Mouse (Mus musculus): ENCODE data around the gene Ank. TPM values are rescaled to one million over a fixed set of nuclear protein-coding genes. Genes with fewer than 3 reads are reported as not detected.
A peak's percentile ranks its signal among the peaks of the same experiment; 100 is the strongest.

Gene Ank
- total RNA-seq, 2 experiments from 2014 or later: 64.9 to 158 TPM

- ATAC-seq (replicated peaks; ENCODE audit: low FRiP score, poor library complexity, severe bottlenecking): no peak
Observed at GRCm38 (mm10) chr15:27586093-27586480, 119.6 kb downstream of the Ank start.

- ATAC-seq (replicated peaks; ENCODE audit: low FRiP score, poor library complexity, severe bottlenecking): no peak
Observed at GRCm38 (mm10) chr15:27588087-27588826, 121.8 kb downstream of the Ank start.

GRCm38 (mm10) chr15:27590812-27591211 is 124.3 kb downstream of the Ank start:
- ATAC-seq (replicated peaks; ENCODE audit: low FRiP score, poor library complexity, severe bottlenecking): no peak

GRCm38 (mm10) chr15:27592620-27593320 is 126.3 kb downstream of the Ank start:
- no peak for ATAC-seq (replicated peaks; ENCODE audit: low FRiP score, poor library complexity, severe bottlenecking)

GRCm38 (mm10) chr15:27593717-27594116 is 127.2 kb downstream of the Ank start:
- no peak for ATAC-seq (replicated peaks; ENCODE audit: low FRiP score, poor library complexity, severe bottlenecking)

- no peak for ATAC-seq (replicated peaks; ENCODE audit: low FRiP score, poor library complexity, severe bottlenecking)
Observed at GRCm38 (mm10) chr15:27594973-27595372, 128.5 kb downstream of the Ank start.

GRCm38 (mm10) chr15:27595560-27595959 is 129.1 kb downstream of the Ank start:
- ATAC-seq (replicated peaks; ENCODE audit: low FRiP score, poor library complexity, severe bottlenecking): no peak

- no peak for ATAC-seq (replicated peaks; ENCODE audit: low FRiP score, poor library complexity, severe bottlenecking)
Observed at GRCm38 (mm10) chr15:27596463-27597140, 130.1 kb downstream of the Ank start.

GRCm38 (mm10) chr15:27597516-27597915 is 131.0 kb downstream of the Ank start:
- no peak for ATAC-seq (replicated peaks; ENCODE audit: low FRiP score, poor library complexity, severe bottlenecking)

GRCm38 (mm10) chr15:27598786-27599385 is 132.4 kb downstream of the Ank start:
- ATAC-seq (replicated peaks; ENCODE audit: low FRiP score, poor library complexity, severe bottlenecking): no peak

GRCm38 (mm10) chr15:27600524-27600923 is 134.0 kb downstream of the Ank start:
- no peak for ATAC-seq (replicated peaks; ENCODE audit: low FRiP score, poor library complexity, severe bottlenecking)

GRCm38 (mm10) chr15:27604558-27604957 is 138.1 kb downstream of the Ank start:
- ATAC-seq (replicated peaks; ENCODE audit: low FRiP score, poor library complexity, severe bottlenecking): no peak

GRCm38 (mm10) chr15:27605252-27605651 is 138.8 kb downstream of the Ank start:
- ATAC-seq (replicated peaks; ENCODE audit: low FRiP score, poor library complexity, severe bottlenecking): no peak

- ATAC-seq (replicated peaks; ENCODE audit: low FRiP score, poor library complexity, severe bottlenecking): no peak
Observed at GRCm38 (mm10) chr15:27609554-27609953, 143.1 kb downstream of the Ank start.

- ATAC-seq (replicated peaks; ENCODE audit: low FRiP score, poor library complexity, severe bottlenecking): peak; percentile 76
Observed at GRCm38 (mm10) chr15:27612533-27613221, 146.2 kb downstream of the Ank start.

- no peak for ATAC-seq (replicated peaks; ENCODE audit: low FRiP score, poor library complexity, severe bottlenecking)
Observed at GRCm38 (mm10) chr15:27613255-27613654, 146.8 kb downstream of the Ank start.

- no peak for ATAC-seq (replicated peaks; ENCODE audit: low FRiP score, poor library complexity, severe bottlenecking)
Observed at GRCm38 (mm10) chr15:27616159-27616558, 149.7 kb downstream of the Ank start.

- ATAC-seq (replicated peaks; ENCODE audit: low FRiP score, poor library complexity, severe bottlenecking): no peak
Observed at GRCm38 (mm10) chr15:27617227-27617626, 150.8 kb downstream of the Ank start.

GRCm38 (mm10) chr15:27618778-27619533 is 152.5 kb downstream of the Ank start:
- peak; percentile 62 for ATAC-seq (replicated peaks; ENCODE audit: low FRiP score, poor library complexity, severe bottlenecking)

All from erythroid progenitor cell, adult 5-6 weeks (primary cell).